Mouse (Mus musculus) CH12.LX (cell line): ENCODE results near the gene Msi2. TPM values are rescaled to one million over a fixed set of nuclear protein-coding genes. Genes with fewer than 3 reads are reported as not detected.
A peak's percentile ranks its signal among the peaks of the same experiment; 100 is the strongest.

ENCODE experiments used
- DNase-seq: peaks from one replicate; pipeline ENCODE4 v3.0.0-alpha.2; 2013; ENCODE audit errors: extremely low read depth
- H3K27ac ChIP-seq: 2 replicates; pipeline ENCODE4 v1.5.1; 2012; ENCODE audit warnings: low read depth, mild to moderate bottlenecking, control low read depth, moderate library complexity; ENCODE audit not compliant: insufficient read depth
- H3K27me3 ChIP-seq: replicated peaks from 2 replicates; pipeline ENCODE3; 2012; ENCODE audit warnings: inconsistent platforms
- H3K36me3 ChIP-seq, 2 experiments: replicated peaks in 1 of 2; 2 replicates each; pipeline versions ENCODE3 to v1.6.1; 2012; ENCODE audit warnings: inconsistent platforms in 1 of 2, low read length in 1 of 2, mild to moderate bottlenecking in 1 of 2, mixed read lengths in 1 of 2, moderate library complexity in 1 of 2; ENCODE audit not compliant: control insufficient read depth in 1 of 2, insufficient read depth in 1 of 2
- H3K4me1 ChIP-seq, 2 experiments: 2 replicates each; pipeline ENCODE4 v1.6.1; 2012; ENCODE audit warnings: inconsistent platforms in 1 of 2, moderate library complexity in 1 of 2; ENCODE audit not compliant: insufficient read depth in 2 of 2, control insufficient read depth in 1 of 2
- H3K4me2 ChIP-seq: 2 replicates; pipeline ENCODE4 v1.6.1; 2012; ENCODE audit warnings: low read depth, mild to moderate bottlenecking, control low read depth; ENCODE audit not compliant: poor library complexity, insufficient read depth, severe bottlenecking
- H3K4me3 ChIP-seq, 3 experiments: fragments of 150-350 bp in 1 of 3; sonication (generic) in 1 of 3; replicated peaks in 1 of 3; 2 replicates each; pipeline versions ENCODE3 to v1.5.1; 2011 to 2012; ENCODE audit warnings: low read depth in 2 of 3, low read length in 2 of 3, mild to moderate bottlenecking in 2 of 3, moderate library complexity in 2 of 3, control low read depth in 1 of 3, improper control_type of control experiment in 1 of 3, inconsistent platforms in 1 of 3, mixed read lengths in 1 of 3; ENCODE audit not compliant: poor library complexity in 1 of 3
- H3K79me2 ChIP-seq: replicated peaks from 2 replicates; pipeline ENCODE4 v1.6.1; 2012; ENCODE audit warnings: mild to moderate bottlenecking, moderate library complexity; ENCODE audit not compliant: control insufficient read depth, poor library complexity, insufficient read depth, severe bottlenecking; ENCODE audit errors: extremely low read depth
- H3K9ac ChIP-seq: 2 replicates; pipeline ENCODE4 v1.6.1; 2012; ENCODE audit warnings: low read depth, mild to moderate bottlenecking, control low read depth, moderate library complexity; ENCODE audit not compliant: insufficient read depth
- H3K9me3 ChIP-seq: replicated peaks from 2 replicates; pipeline ENCODE3; 2012; ENCODE audit warnings: low read length, inconsistent platforms, mixed read lengths
- CHD1 ChIP-seq: IDR thresholded peaks from 2 replicates; pipeline ENCODE4 v1.6.1; 2012; ENCODE audit warnings: low read depth, low read length, improper control_type of control experiment, inconsistent platforms
- ETS1 ChIP-seq: conservative IDR thresholded peaks from 2 replicates; pipeline ENCODE4 v1.6.1; 2012; ENCODE audit warnings: low read depth, mild to moderate bottlenecking, inconsistent platforms, low read length, improper control_type of control experiment, moderate library complexity
- GABPA ChIP-seq: IDR thresholded peaks from 2 replicates; pipeline ENCODE4 v1.6.1; 2012; ENCODE audit warnings: low read depth, low read length, improper control_type of control experiment, inconsistent platforms; ENCODE audit not compliant: insufficient replicate concordance
- HCFC1 ChIP-seq: IDR thresholded peaks from 2 replicates; pipeline ENCODE4 v1.6.1; 2012; ENCODE audit warnings: low read depth, mild to moderate bottlenecking, inconsistent platforms, low read length, improper control_type of control experiment
- IRF4 ChIP-seq: IDR thresholded peaks from 2 replicates; pipeline ENCODE4 v1.6.1; 2014; ENCODE audit warnings: low read depth, mild to moderate bottlenecking, inconsistent platforms, low read length, improper control_type of control experiment
- JUND ChIP-seq: conservative IDR thresholded peaks from 2 replicates; pipeline ENCODE4 v1.6.1; 2011; ENCODE audit warnings: low read depth, low read length, improper control_type of control experiment
- KAT2A ChIP-seq: IDR thresholded peaks from 2 replicates; pipeline ENCODE4 v1.6.1; 2012; ENCODE audit warnings: low read length, improper control_type of control experiment, inconsistent platforms; ENCODE audit not compliant: insufficient replicate concordance
- MAFK ChIP-seq: IDR thresholded peaks from 2 replicates; pipeline ENCODE4 v1.6.1; 2011; ENCODE audit warnings: low read length, improper control_type of control experiment; ENCODE audit not compliant: insufficient replicate concordance
- MAX ChIP-seq: IDR thresholded peaks from 2 replicates; pipeline ENCODE4 v1.6.1; 2011; ENCODE audit warnings: low read length, improper control_type of control experiment
- MAZ ChIP-seq: IDR thresholded peaks from 2 replicates; pipeline ENCODE4 v1.6.1; 2012; ENCODE audit warnings: low read depth, mild to moderate bottlenecking, inconsistent platforms, low read length, improper control_type of control experiment, moderate library complexity
- NELFE ChIP-seq: IDR thresholded peaks from 2 replicates; pipeline ENCODE4 v1.6.1; 2011; ENCODE audit warnings: low read depth, low read length, improper control_type of control experiment
- NRF1 ChIP-seq: IDR thresholded peaks from 2 replicates; pipeline ENCODE4 v1.6.1; 2014; ENCODE audit warnings: low read depth, mild to moderate bottlenecking, inconsistent platforms, low read length, improper control_type of control experiment, moderate library complexity
- PAX5 ChIP-seq: IDR thresholded peaks from 2 replicates; pipeline ENCODE4 v1.6.1; 2012; ENCODE audit warnings: low read length, inconsistent platforms, mixed read lengths
- POLR2A ChIP-seq: IDR thresholded peaks from 2 replicates; pipeline ENCODE4 v1.6.1; 2011; ENCODE audit warnings: low read depth, mild to moderate bottlenecking, improper control_type of control experiment, low read length
- RAD21 ChIP-seq: IDR thresholded peaks from 2 replicates; pipeline ENCODE4 v1.6.1; 2011; ENCODE audit warnings: low read depth, mild to moderate bottlenecking, low read length, improper control_type of control experiment, moderate library complexity
- RCOR1 ChIP-seq: conservative IDR thresholded peaks from 2 replicates; pipeline ENCODE4 v1.6.1; 2012; ENCODE audit warnings: low read depth, mild to moderate bottlenecking, inconsistent platforms, low read length, improper control_type of control experiment
- SMC3 ChIP-seq: IDR thresholded peaks from 2 replicates; pipeline ENCODE4 v1.6.1; 2011; ENCODE audit warnings: low read depth, low read length, improper control_type of control experiment
- TBP ChIP-seq: conservative IDR thresholded peaks from 2 replicates; pipeline ENCODE4 v1.6.1; 2011; ENCODE audit warnings: low read depth, low read length, improper control_type of control experiment
- USF1 ChIP-seq: IDR thresholded peaks from 2 replicates; pipeline ENCODE4 v1.6.1; 2014; ENCODE audit warnings: low read depth, mild to moderate bottlenecking, inconsistent platforms, low read length, improper control_type of control experiment
- ZC3H11A ChIP-seq: IDR thresholded peaks from 2 replicates; pipeline ENCODE4 v1.6.1; 2012; ENCODE audit warnings: low read depth, mild to moderate bottlenecking, inconsistent platforms, low read length, improper control_type of control experiment
- ZMIZ1 ChIP-seq: IDR thresholded peaks from 2 replicates; pipeline ENCODE4 v1.6.1; 2012; ENCODE audit warnings: low read depth, mild to moderate bottlenecking, inconsistent platforms, low read length, improper control_type of control experiment
- ZNF384 ChIP-seq: IDR thresholded peaks from 2 replicates; pipeline ENCODE4 v1.6.1; 2012; ENCODE audit warnings: low read depth, low read length, improper control_type of control experiment, inconsistent platforms
- dilution Hi-C: fragments of 300-500 bp; cut with MboI; formaldehyde crosslinking; loops from 2 replicates; pipeline ENCODE4 v1.14.3; 2020; ENCODE audit warnings: low sequenced_read_pairs; ENCODE audit not compliant: extremely low pct_unique_long_range_greater_than_20kb, extremely low pct_ligation_motif_present
- in situ Hi-C: fragments of 300-500 bp; cut with MboI; formaldehyde crosslinking; loops from 3 replicates; pipeline ENCODE4 v1.14.3; 2019; ENCODE audit warnings: low sequenced_read_pairs, low pct_ligation_motif_present, low pct_unique_long_range_greater_than_20kb, mixed read lengths
- polyA plus RNA-seq: library from polyadenylated mRNA; unstranded; fragments of >175 nt; gene quantifications from 2 replicates; pipeline ENCODE4 v1.2.1, GENCODE M21; 2012; ENCODE audit warnings: low read depth; ENCODE audit not compliant: insufficient read length
- total RNA-seq, 2 experiments: library from RNA; depleted of rRNA; stranded (reverse); fragments of 300-350 nt in 1 of 2; fragments of >200 nt in 1 of 2; gene quantifications; 2 replicates each; pipeline ENCODE4 v1.2.3; 2012 to 2014

The Msi2 gene
- total and polyA plus RNA-seq, 3 experiments, result 40.3 to 73.1 (median 52.6) TPM

DNA sequence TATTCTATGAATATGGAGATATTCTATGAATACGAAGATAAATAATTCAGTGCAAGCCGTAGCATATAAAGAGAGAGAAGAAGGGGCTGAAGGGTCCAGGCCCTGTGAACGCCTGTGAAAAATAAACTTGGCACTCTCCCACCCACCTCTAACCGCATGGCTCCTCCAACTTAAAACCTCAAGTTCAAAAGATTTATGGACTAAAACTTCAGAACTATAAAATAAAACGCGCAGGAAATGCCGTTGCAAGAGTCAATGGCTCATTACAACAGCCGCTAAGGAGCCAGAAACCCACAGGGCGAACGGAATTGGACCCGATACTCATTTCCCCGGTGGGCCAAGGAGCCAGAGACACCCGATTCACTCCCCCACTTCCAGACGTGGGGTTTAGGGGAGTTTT, 93.2 kb downstream of the Msi2 start:
- in situ Hi-C loops, result loop anchor here (10.0 kb wide), 1 partner anchor 60 kb away; no protein-coding TSS in a partner anchor
- Histone ChIP-seq H3K4me3 (no peak overlapping the region), H3K27ac (no peak overlapping the region)

DNA sequence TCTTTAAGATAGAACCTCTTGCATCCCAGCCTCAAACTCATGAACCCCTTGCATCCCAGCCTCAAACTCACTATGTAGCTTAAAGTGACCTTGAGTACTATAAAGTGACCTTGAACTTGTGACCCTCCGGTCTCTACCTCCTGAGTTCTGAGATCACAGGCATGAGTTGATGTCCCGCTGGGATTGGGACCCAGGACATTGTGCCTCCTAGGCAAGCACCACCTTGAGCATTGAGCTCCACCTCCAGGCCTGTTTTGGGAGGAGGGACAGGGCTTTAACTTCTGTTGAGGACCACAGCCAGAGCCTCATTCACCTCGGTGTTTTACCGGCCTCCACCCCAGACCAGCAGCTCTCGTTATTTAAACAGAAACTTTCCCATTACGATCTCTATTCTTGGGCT, 93.7 kb downstream of the Msi2 start:
- no peak for TF ChIP-seq NELFE
- TF ChIP-seq RAD21, result peak; percentile 10
- in situ Hi-C loops, result loop anchor here (10.0 kb wide), 1 partner anchor 60 kb away; no protein-coding TSS in a partner anchor

More for the DNA sequence above, 93.2 kb downstream of the Msi2 start:
- no peak for DNase-seq
- no peak for TF ChIP-seq RCOR1
- TF ChIP-seq NRF1, result no peak
- TF ChIP-seq ZMIZ1, result no peak
- no peak for TF ChIP-seq PAX5
- no peak for TF ChIP-seq JUND
- TF ChIP-seq GABPA, result no peak
- dilution Hi-C loops, result no loop called here
- Histone ChIP-seq H3K4me1 (peaks cover 40 to 92% of the 10 kb centered on the region in 2 experiments), H3K4me2 (no peak overlapping the region), H3K9ac (no peak overlapping the region), H3K27me3 (no peaks in the 10 kb centered on the region), H3K36me3 (peaks cover 5 to 68% of the 10 kb centered on the region in 2 experiments), H3K79me2 (peaks cover 31% of the 10 kb centered on the region), H3K9me3 (no peaks in the 10 kb centered on the region)

GRCm38 (mm10) chr11:88623671-88624070, 94.6 kb downstream of the Msi2 start:
- dilution Hi-C loops (no loop called here), in situ Hi-C loops (loop anchor here (10.0 kb wide), 1 partner anchor 61 kb away; no protein-coding TSS in a partner anchor)
- peaks cover 30 to 85% of the 10 kb centered on the region in 2 experiments for H3K4me1 ChIP-seq
- TF ChIP-seq POLR2A, result no peak
- TF ChIP-seq MAX, result no peak
- TF ChIP-seq IRF4, result no peak
- no peak for TF ChIP-seq ZNF384
- no peak for TF ChIP-seq GABPA
- no peak for TF ChIP-seq ZC3H11A
- no peak for TF ChIP-seq NELFE
- TF ChIP-seq ETS1, result no peak
- no peak for TF ChIP-seq TBP
- TF ChIP-seq ZMIZ1, result no peak
- TF ChIP-seq CHD1, result no peak
- no peak for TF ChIP-seq MAFK
- no peak for TF ChIP-seq KAT2A
- TF ChIP-seq MAZ, result no peak
- no peak for TF ChIP-seq SMC3
- TF ChIP-seq USF1, result no peak
- no peak for TF ChIP-seq HCFC1
- DNase-seq, result no peak
- H3K4me3 ChIP-seq, result no peak overlapping the region
- H3K4me2 ChIP-seq, result no peak overlapping the region
- no peak overlapping the region for H3K27ac ChIP-seq
- peaks cover 31% of the 10 kb centered on the region for H3K79me2 ChIP-seq
- no peaks in the 10 kb centered on the region for H3K27me3 ChIP-seq
- no peak overlapping the region for H3K9ac ChIP-seq
- peaks cover 5 to 63% of the 10 kb centered on the region in 2 experiments for H3K36me3 ChIP-seq
- H3K9me3 ChIP-seq, result no peaks in the 10 kb centered on the region

More for the DNA sequence above, 93.7 kb downstream of the Msi2 start:
- H3K9me3 ChIP-seq, result no peaks in the 10 kb centered on the region
- H3K4me3 ChIP-seq, result no peak overlapping the region
- dilution Hi-C loops, result no loop called here
- peaks cover 31% of the 10 kb centered on the region for H3K79me2 ChIP-seq
- H3K27me3 ChIP-seq, result no peaks in the 10 kb centered on the region
- H3K4me2 ChIP-seq, result no peak overlapping the region
- no peak overlapping the region for H3K27ac ChIP-seq
- no peak overlapping the region for H3K9ac ChIP-seq
- no peak for DNase-seq
- peaks cover 5 to 68% of the 10 kb centered on the region in 2 experiments for H3K36me3 ChIP-seq
- peaks cover 38 to 88% of the 10 kb centered on the region in 2 experiments for H3K4me1 ChIP-seq
